Mouse (Mus musculus): ENCODE data around the gene Ackr1.

The Ackr1 gene

DNA sequence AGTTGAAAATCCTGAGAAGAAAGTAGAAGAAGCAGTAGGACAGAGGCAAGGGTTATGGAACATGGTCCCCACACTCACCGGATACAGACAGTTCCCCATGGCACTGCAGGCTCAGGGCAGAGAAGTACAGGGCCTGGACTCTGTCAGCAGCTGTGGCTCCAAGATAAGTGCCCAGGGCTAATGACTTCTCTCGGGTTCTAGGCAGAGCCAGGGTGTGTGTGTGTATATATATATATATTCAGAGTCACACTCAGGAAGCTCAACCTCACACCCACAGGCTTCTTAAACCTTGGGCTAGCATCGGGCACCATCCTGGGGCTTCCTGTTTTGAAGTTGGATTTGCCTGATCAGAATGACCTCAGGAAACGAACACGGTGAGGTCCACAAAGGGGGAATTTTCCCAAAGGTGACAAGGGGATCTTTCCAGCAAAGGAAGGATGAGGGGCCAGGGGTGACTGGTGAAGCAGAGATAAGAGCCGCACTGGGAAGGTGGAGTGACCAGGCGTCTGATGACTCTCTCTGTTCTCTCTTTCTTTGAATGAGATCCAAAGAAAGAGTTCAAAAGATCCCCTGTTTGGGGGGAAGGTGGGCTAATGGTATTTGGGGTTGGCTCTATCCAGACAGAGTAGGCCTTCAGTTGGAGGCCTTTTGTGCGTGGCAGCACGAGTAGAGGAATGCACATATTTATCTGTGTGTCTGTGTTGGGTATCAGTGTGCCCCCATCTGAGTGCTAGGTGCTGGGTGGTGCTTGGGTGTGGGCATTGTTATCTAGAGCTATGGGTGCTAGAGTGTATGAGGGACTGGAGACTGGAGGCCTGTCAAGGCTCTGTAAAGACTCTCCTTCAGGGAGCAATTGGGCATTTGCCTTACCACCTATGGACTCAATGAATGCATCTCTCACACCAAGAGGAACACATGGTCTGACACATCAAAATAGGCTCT lies at the start of gene Ackr1:
TSS of gene Ackr1 (minus strand) at position 439 of the 942 bp plus-strand sequence.
- no peak for DNase-seq

- no peak for DNase-seq
These were observed 47.9 kb upstream of the Ackr1 start for GRCm38 (mm10) chr1:173381436-173381835.

DNA sequence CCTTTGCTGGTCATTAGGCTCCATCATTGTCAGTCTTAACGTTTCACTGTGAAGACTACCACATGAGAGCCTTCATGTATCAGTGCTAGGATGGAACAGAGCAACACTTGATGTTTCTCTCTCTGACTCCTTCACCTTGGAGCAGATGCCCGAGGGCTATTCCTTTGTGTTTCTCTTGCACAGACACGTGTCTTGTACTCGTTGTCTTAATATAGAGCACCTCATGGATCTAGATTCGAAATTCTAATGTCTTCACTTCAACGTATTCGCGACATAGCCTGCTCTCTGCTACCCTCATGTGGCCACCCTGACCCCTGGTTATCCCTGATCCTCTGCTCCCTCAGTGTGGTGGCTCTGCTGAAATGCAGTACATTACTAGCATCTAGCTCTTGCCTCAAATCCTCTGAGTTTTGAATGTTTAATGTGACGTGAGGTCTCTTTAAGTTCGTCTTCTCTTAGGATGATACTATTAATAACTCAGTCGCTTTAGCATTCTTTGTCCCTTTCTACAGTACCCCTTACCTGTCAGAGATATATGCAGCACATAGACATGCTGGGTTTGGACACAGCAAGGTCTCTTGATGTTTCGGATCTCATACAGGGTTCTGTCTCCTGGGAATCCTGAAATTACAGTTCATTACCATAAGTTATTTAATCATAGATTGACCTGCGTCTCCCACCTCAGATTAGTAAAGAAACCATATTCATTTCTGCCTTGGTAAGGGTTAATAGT lies 44.0 kb upstream of the Ackr1 start:
- peak; percentile 79 for DNase-seq

DNA sequence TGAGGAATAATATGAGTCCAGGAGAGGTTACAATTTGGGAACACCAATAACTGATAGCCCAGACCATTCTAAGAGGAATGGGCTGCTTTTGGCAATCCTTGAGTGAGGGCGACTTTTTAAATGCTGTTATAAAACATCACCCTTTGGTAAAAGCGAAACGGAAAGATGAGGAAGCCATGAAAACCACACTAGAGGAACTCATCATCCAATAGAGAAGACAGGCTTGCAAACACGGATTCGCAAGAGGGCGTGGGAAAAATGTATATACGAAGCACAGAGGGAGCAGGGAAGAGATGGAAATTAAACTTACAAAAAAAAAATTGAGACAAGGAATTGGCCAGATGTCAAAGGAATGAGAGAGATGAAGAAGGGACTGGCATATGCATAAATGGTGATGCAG lies 40.5 kb upstream of the Ackr1 start:
- DNase-seq = no peak

- no peak for DNase-seq
These were observed 38.0 kb upstream of the Ackr1 start for GRCm38 (mm10) chr1:173371586-173371985.

- DNase-seq = no peak
These were observed 36.9 kb upstream of the Ackr1 start for GRCm38 (mm10) chr1:173370456-173370855.

DNA sequence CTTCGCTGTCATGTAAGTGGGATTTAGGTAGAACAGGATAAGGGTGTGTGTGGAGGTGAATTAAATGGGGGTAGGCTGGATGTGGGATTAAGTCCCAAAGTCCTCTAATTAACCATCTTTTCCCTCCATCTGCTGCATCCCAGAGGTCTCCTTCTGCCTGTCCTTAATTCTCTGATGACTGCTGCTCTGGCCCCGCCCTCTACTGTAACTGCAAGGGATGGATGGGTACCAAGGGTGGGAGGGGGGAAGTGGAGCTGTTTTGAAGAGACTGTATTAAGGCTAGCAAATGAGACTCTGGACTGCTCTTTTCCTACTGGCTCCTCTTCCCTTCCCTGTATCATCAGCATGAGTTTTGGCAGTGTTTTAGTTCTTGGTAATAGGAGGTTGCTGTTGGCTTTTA lies 36.1 kb upstream of the Ackr1 start:
- peak; percentile 75 for DNase-seq

DNA sequence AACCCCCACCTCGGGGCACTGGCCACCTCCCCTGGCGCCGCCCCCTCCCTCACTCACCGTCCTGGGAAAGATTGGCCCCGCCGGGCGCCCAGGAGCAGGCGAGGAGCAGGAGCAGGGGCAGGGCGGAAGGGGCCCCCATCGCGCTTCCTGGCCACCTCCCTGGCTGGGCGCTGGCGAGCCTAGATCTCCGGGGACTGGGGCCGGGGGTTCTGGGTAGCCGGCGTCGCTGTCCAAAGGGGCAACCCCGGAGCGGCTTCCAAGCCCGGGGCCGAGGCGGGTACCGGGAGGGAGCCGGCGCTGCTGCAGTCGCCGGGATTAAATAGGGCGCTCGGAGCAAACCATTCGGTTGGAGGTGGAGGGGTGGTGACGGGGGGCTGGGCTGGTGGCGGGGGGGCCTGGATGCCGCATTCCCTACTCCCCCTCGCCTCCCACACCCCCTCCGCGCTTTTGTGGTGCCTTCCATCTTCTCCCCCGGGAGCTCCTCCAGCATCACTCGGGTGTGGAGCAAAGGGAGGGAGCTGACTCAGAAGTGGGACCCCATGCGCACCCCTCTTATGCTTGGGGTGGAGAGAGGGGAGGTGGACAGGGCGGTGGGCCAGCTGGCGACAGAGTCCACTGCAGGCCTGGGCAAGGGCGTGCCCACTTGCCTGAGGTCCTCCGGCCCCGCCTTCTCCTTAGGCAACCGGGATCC lies 34.0 kb upstream of the Ackr1 start, which contains the start of gene Cadm3:
TSS of gene Cadm3 (minus strand) at position 340 of the 691 bp plus-strand sequence.
- peak; percentile 94 for DNase-seq

- no peak for DNase-seq
These were observed 33.3 kb upstream of the Ackr1 start for GRCm38 (mm10) chr1:173366701-173367355.

DNA sequence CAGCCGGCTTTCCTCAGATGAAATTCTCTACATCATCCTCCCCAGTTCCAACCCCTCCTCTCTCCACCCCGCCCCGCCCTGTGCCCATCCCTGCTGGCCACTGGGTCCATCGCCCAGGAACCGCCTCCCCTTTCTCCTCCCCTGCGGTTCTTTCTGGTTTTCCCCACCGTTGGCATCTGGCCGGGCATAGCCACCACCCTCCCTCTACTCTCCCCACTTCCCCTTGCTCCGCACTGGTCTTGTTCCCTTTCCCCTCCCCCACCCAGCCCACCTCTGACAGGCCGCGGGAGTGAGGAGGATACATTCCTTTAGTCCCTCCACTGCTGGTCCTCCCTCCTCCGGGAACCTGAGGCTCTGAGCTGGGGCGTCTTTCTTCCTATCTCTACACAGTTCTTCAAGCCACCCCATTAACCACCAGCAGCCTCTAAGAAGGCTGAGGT lies 32.4 kb upstream of the Ackr1 start:
- DNase-seq = peak; percentile 81

- no peak for DNase-seq
These were observed 30.7 kb upstream of the Ackr1 start for GRCm38 (mm10) chr1:173364125-173364800.

DNA sequence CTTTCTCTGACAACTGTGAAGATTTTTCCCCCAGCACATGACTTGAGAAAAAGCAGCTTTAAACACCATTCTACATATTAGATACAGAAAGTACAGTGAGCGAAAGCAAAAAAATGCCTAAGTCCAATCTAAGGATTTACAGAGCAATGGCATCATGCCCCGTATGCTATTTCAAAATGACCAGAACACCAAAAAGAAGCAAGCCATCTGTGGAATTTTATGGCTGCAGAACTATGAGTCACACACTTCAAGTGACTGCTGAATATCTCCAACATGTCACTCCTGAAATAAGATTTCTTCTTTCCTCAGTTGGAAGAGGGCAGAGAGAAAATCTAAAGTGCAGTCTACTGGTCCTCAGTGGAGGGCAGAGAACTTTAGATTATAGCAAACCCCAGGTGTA lies 29.9 kb upstream of the Ackr1 start:
- no peak for DNase-seq

GRCm38 (mm10) chr1:173361651-173362050 lies 28.1 kb upstream of the Ackr1 start:
- DNase-seq = no peak

- peak; percentile 54 for DNase-seq
These were observed 26.2 kb upstream of the Ackr1 start for GRCm38 (mm10) chr1:173359590-173360290.

- DNase-seq = no peak
These were observed 24.2 kb upstream of the Ackr1 start for GRCm38 (mm10) chr1:173357799-173358198.

DNA sequence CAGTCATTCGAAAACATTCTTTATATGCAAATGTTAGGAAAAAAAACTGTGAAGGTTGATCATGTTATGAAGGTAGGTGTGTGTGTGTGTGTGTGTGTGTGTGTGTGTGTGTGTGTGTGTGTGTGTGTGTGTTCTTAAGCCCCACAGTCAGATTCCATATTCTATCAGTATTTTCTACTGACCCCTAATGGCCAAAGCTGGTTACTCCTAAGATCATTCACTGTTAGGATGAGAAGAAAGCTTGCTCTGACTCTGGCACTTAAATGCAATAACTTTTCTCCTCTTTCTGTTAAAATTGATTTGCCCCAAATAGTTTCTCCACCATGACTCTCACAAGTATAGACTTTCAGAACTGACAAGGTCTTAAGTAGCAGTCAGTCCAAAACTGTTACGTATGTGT lies 23.1 kb upstream of the Ackr1 start:
- DNase-seq = peak; percentile 42

DNA sequence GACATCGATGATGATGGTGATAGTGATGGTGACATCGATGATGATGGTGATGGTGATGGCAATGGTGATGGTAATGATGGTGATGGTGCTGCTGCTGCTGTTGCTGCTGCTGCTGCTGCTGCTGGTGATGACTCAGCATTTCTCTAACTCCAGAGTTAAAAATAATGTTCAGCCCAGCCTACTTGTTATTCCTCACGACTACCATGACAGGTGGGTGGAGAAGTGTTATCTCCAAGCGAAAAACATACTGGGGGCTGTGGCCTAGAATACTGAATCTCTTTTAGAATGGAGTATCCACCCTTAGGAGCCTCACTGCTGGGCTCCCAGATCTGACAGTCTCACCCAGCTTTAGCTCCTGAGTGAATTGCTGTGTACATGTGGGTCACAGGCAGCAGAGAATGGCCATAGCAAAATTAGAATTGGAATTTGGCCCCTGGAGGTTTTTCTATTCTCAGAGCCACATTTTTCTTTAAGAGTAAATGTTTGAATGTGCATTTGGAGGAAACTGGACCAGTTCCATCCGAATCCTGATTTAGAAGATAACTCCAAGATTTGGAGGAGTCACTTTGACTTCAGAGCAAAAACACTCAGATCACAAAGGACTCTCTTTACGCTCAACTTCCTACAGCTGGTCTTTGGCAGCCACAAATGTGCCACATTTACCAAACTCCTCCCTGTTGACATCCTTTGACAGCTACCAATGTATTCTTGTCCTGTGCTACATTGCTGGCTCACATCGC lies 21.7 kb upstream of the Ackr1 start:
- DNase-seq = no peak

DNA sequence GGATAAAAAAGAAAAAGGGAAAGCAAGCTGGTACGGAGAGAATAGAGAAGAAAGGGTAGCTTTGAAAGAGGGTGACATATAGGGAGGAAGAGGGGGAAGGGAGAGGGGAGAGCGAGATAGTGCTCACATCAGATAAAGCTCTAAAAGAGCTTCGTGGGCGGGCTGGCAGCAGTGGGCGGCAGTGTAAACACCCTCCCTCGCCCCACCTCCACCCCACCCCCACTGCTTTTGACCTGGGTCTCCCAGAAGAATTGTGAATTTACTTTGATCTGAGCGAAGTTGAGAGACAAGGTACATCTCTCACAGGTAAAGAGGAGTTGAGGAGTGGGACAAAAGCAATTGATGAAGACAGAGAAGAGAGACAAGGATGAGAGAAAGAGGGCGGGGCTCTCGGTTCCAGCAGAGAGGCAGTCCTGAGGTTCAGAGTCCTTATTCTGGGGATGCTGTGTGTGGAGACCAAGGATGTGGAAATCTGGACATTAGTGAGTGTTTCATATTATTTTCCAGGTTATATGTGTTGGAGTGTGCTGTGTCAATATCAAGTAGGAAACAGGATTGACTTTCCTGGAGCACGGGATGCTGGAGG lies 16.9 kb upstream of the Ackr1 start, which contains the start of gene Aim2:
TSS of gene Aim2 (plus strand) at position 508 of the 586 bp plus-strand sequence.
- DNase-seq = peak; percentile 47

DNA sequence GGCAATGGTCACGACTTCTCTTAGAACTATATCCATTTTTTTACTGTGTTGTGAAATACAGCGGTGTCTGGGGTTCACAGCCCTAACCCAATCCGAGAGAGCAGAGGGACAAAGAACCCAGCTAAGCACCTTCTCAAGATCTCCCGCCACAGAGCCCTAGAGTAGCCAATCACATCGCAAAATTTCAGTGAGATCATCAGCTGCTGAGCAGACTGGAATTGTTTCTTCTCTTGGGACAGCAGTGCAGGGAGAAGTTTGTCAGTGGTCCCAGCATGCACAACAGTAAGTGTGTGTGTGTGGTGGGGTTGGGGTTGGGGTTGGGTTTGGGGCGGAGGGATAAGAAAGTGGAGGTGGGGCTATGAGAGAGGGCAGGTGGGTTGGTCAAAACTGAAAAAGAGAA lies 16.4 kb upstream of the Ackr1 start:
- DNase-seq = peak; percentile 87

GRCm38 (mm10) chr1:173349192-173349591 lies 15.6 kb upstream of the Ackr1 start:
- no peak for DNase-seq
